Mouse (Mus musculus) limb, embryonic 14.5 days (tissue): ENCODE data around the gene Ntrk2. TPM values are rescaled to one million over a fixed set of nuclear protein-coding genes. Genes with fewer than 3 reads are reported as not detected.
A peak's percentile ranks its signal among the peaks of the same experiment; 100 is the strongest.

ENCODE experiments used
- ATAC-seq: fragments of 200-750 bp; cut with Nextera tagmentation; 2 replicates; pipeline ENCODE4 v1.8.0; 2017; ENCODE audit warnings: low read depth, moderate number of reproducible peaks, moderate TSS enrichment; ENCODE audit not compliant: low FRiP score
- DNase-seq: peaks from one replicate; pipeline ENCODE4 v3.0.0-alpha.2; 2015; ENCODE audit warnings: low spot score
- H3K27ac ChIP-seq: fragments of 300-500 bp; sonication (generic); replicated peaks from 2 replicates; pipeline ENCODE4 v1.5.1; 2014; ENCODE audit warnings: low read depth, mild to moderate bottlenecking, low read length, moderate library complexity, mixed read lengths
- H3K27me3 ChIP-seq: fragments of 300-500 bp; sonication (generic); 2 replicates; pipeline ENCODE4 v1.6.1; 2014; ENCODE audit warnings: low read length, mixed read lengths; ENCODE audit not compliant: control insufficient read depth, insufficient read depth
- H3K36me3 ChIP-seq: fragments of 300-500 bp; sonication (generic); 2 replicates; pipeline ENCODE4 v1.6.1; 2014; ENCODE audit warnings: mild to moderate bottlenecking, low read length, moderate library complexity, mixed read lengths; ENCODE audit not compliant: control insufficient read depth, insufficient read depth
- H3K4me1 ChIP-seq: fragments of 300-500 bp; sonication (generic); 2 replicates; pipeline ENCODE4 v1.6.1; 2014; ENCODE audit warnings: antibody characterized with exemption, low read length, mixed read lengths; ENCODE audit not compliant: control insufficient read depth, insufficient read depth
- H3K4me2 ChIP-seq: fragments of 300-500 bp; sonication (generic); replicated peaks from 2 replicates; pipeline ENCODE4 v1.6.1; 2014; ENCODE audit warnings: low read depth, mild to moderate bottlenecking, low read length, moderate library complexity; ENCODE audit not compliant: severe bottlenecking
- H3K4me3 ChIP-seq: fragments of 300-500 bp; sonication (generic); replicated peaks from 2 replicates; pipeline ENCODE4 v1.5.1; 2014; ENCODE audit warnings: low read length
- H3K9ac ChIP-seq: fragments of 300-500 bp; sonication (generic); 2 replicates; pipeline ENCODE4 v1.6.1; 2014; ENCODE audit warnings: mild to moderate bottlenecking, low read depth, low read length, moderate library complexity; ENCODE audit not compliant: severe bottlenecking
- H3K9me3 ChIP-seq: fragments of 300-500 bp; sonication (generic); 2 replicates; pipeline ENCODE4 v1.6.1; 2016; ENCODE audit warnings: low read length; ENCODE audit not compliant: control insufficient read depth
- POLR2A ChIP-seq: fragments of 200-500 bp; IDR thresholded peaks from 2 replicates; pipeline ENCODE4 v1.8.0; 2012; ENCODE audit warnings: inconsistent platforms, mild to moderate bottlenecking, moderate library complexity, borderline replicate concordance; ENCODE audit not compliant: insufficient read depth, insufficient read length; ENCODE audit errors: extremely low read depth
- WGBS: fragments of 180-500 bp; shearing (Covaris S2); extraction: QIAGEN DNeasy Blood & Tissue Kit; methylation state at CpG from one replicate; pipeline ENCODE4 v1.1.7; 2014; 5-methylcytosine and 5-hydroxymethylcytosine counted together
- polyA plus RNA-seq, 2 experiments: library from polyadenylated mRNA; depleted of rRNA in 1 of 2; stranded (reverse) in 1 of 2; unstranded in 1 of 2; fragments of >200 nt; fragmentation: Nextera tagmentation in 1 of 2; extraction: Ambion mirVana in 1 of 2; gene quantifications; 2 replicates each; pipeline versions ENCODE4 v1.2.1 to v1.2.3; 2012 to 2014

The Ntrk2 gene
- polyA plus RNA-seq, 2 experiments: 15.8 to 18.2 TPM

DNA sequence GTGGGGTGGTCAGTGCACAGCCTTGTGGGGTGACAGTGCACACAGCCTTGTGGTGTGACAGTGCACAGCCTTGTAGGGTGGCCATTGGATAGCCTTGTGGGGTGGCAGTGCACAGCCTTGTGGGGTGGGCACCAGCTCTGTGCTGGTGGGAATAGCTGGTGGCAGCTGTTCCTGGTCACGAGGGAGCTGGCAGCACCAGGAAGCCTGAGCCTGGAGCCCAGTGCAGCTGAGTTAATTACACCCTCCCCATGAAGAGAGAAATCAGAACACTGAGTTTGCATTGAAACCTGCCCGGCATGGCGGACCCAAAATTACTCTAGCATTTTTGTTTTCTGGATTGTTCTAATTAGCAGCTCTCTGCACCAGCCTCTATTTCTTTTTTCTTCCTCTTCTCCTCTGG, 259.3 kb downstream of the Ntrk2 start:
- no peaks in the 10 kb centered on the region for H3K9me3 ChIP-seq
- H3K4me3 ChIP-seq: no peak overlapping the region
- ATAC-seq (no peak), DNase-seq (no peak)
- no peak overlapping the region for H3K27ac ChIP-seq
- WGBS: 57% methylated on average over 3 of the region's 3 CpGs
- H3K27me3 ChIP-seq: no peaks in the 10 kb centered on the region
- TF ChIP-seq POLR2A: no peak
- no peak overlapping the region for H3K9ac ChIP-seq
- H3K4me1 ChIP-seq: no peaks in the 10 kb centered on the region
- H3K4me2 ChIP-seq: no peak overlapping the region
- H3K36me3 ChIP-seq: no peaks in the 10 kb centered on the region

DNA sequence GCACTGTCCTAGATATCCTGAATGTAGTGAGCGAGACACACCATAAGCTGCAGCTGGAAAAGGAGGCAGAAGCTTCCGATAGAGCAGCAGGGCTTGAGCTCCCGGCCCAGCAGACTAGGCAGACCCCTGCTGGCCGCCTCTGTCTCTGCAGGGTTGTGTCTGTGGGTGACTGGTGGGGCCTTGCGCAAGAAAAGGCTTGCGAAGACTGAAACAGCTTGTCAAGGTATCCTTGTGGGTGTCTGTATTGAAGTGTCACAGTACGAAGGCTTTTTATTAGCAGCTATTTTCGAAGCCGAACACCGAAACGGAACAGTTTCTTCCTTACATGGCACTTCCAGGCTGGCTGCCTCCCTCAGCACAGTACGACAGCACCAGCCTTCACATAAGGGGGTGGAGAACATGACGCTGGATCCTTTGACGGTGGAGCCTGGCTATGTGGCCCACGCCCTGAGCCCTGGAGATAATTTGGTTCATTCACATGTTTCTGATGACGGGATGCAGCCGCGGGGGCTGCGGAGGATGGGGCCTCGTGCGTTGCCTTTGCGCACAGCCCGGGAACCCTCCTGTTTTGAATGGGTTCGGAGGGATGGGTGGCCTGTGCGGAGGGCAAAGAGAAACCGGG, 267.4 kb downstream of the Ntrk2 start:
- peaks cover 3% of the 10 kb centered on the region; the same call in 1 of the 2 replicates for H3K4me1 ChIP-seq
- no peak overlapping the region for H3K9ac ChIP-seq
- peaks cover 10% of the 10 kb centered on the region; the same call in 1 of the 2 replicates for H3K27me3 ChIP-seq
- no peak for TF ChIP-seq POLR2A
- WGBS: 27% methylated on average over 26 of the region's 26 CpGs
- H3K9me3 ChIP-seq: no peaks in the 10 kb centered on the region
- DNase-seq (peak; percentile 85), ATAC-seq (peak; percentile 81; the same call in 1 of the 2 replicates)
- no peaks in the 10 kb centered on the region for H3K36me3 ChIP-seq
- H3K4me2 ChIP-seq: peak overlapping the region; percentile 33; the same call in 1 of the 2 replicates
- no peak overlapping the region for H3K27ac ChIP-seq
- H3K4me3 ChIP-seq: peak overlapping the region; percentile 17

DNA sequence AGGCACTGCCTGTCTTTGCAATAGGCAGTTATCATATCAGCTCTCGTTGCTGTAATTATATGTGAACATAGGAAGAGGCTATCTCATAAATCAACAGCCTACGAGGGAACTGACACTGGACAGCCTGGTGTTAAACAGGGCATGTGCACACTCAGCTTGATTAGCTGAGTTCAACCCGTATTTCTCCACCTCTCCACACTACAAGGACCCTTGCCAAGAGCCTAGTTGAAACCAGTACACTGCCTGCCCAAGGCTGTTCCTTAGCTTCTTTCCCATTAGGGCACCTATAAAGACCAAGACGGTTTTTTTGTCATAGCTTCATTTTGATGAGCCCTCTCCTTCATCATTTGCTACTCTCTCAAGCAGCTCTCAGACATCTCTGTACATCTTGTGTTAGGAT, 270.1 kb downstream of the Ntrk2 start:
- DNase-seq: no peak
- H3K9ac ChIP-seq: no peak overlapping the region
- ATAC-seq: no peak
- WGBS: 58% methylated on average over 4 of the region's 4 CpGs
- H3K9me3 ChIP-seq: no peaks in the 10 kb centered on the region
- peaks cover 3% of the 10 kb centered on the region; the same call in 1 of the 2 replicates for H3K4me1 ChIP-seq
- no peak overlapping the region for H3K4me2 ChIP-seq
- H3K27ac ChIP-seq: no peak overlapping the region
- no peak for TF ChIP-seq POLR2A
- H3K27me3 ChIP-seq: peaks cover 10% of the 10 kb centered on the region; the same call in 1 of the 2 replicates
- H3K36me3 ChIP-seq: no peaks in the 10 kb centered on the region
- H3K4me3 ChIP-seq: no peak overlapping the region

DNA sequence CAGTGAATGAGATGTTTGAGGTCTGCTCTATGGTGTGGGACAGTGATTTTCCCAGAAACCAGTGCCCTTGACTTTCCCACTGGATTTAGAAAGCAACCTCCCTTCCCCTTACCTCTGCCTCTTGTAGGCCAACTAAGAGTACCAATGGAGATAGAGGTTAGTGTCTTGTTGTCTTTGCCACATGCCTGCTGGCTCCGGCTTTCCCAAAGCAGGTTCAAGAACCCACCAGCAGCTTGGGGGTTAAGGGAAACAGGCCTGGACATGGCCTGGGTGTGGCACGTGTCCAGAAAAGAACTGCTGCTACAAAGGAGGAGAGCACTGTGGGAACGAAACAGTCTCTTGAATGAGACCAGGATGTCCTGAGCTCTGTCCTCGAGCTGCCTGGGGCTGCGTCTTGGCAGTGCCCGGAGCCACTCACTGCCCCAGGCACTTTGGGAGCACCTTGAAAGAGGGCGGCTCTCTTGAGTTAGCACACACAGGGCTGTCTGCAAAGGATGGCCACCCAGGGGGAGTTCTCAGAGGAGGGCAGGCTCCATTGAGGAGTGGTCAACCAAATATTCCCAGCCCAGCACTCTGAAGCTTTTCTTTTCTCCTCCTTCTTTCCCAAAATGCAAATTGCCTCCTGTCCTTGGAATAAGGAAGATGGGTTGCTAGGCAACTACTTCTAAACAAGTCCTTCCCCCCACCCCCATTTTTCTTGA, 273.5 kb downstream of the Ntrk2 start:
- no peak for DNase-seq
- no peaks in the 10 kb centered on the region for H3K4me1 ChIP-seq

GRCm38 (mm10) chr13:59080468-59080867, 274.1 kb downstream of the Ntrk2 start:
- no peak for DNase-seq
- Histone ChIP-seq H3K36me3 (no peaks in the 10 kb centered on the region), H3K27ac (no peak overlapping the region), H3K4me3 (no peak overlapping the region), H3K27me3 (no peaks in the 10 kb centered on the region), H3K4me2 (no peak overlapping the region), H3K4me1 (no peaks in the 10 kb centered on the region), H3K9ac (no peak overlapping the region), H3K9me3 (no peaks in the 10 kb centered on the region)
- no peak for TF ChIP-seq POLR2A
- 79% methylated on average over 5 of the region's 5 CpGs for WGBS
- ATAC-seq: no peak

More for the DNA sequence above, 273.5 kb downstream of the Ntrk2 start:
- 75% methylated on average over 7 of the region's 7 CpGs for WGBS
- no peak overlapping the region for H3K9ac ChIP-seq
- no peak overlapping the region for H3K4me2 ChIP-seq
- no peaks in the 10 kb centered on the region for H3K9me3 ChIP-seq
- no peak for ATAC-seq
- TF ChIP-seq POLR2A: no peak
- no peak overlapping the region for H3K27ac ChIP-seq
- H3K36me3 ChIP-seq: no peaks in the 10 kb centered on the region
- H3K27me3 ChIP-seq: 0 out of 2 replicates have a peak, but pooled peaks cover 2% of the 10 kb centered on the region
- H3K4me3 ChIP-seq: no peak overlapping the region
